Mouse (Mus musculus) embryonic fibroblast, embryonic 13.5 days (primary cell): ENCODE results near the gene Camkk2.

Source experiments
- CTCF ChIP-seq: IDR thresholded peaks from 2 replicates; pipeline ENCODE4 v1.5.1; 2011; ENCODE audit warnings: mild to moderate bottlenecking, control low read depth, low read length, moderate library complexity, borderline replicate concordance; ENCODE audit not compliant: insufficient read depth
- POLR2A ChIP-seq: IDR thresholded peaks from 2 replicates; pipeline ENCODE4 v1.6.1; 2011; ENCODE audit warnings: low read depth, mild to moderate bottlenecking, control low read depth, low read length, moderate library complexity

GRCm38 (mm10) chr5:122775646-122776286 lies 3.4 kb downstream of the Camkk2 start:
- TF ChIP-seq CTCF (no peak), POLR2A (no peak)
